Mouse (Mus musculus): ENCODE data around the gene Ptpn3. TPM values are rescaled to one million over a fixed set of nuclear protein-coding genes. Genes with fewer than 3 reads are reported as not detected.
"Not testable (repeated sequence)": the region's sequence is repeated elsewhere in the genome, so short reads cannot be mapped to it uniquely, and the experiment has no call there.

Gene Ptpn3
- polyA plus RNA-seq, 1 experiment, result 25.5 TPM

- Histone ChIP-seq H3K27ac (ENCODE audit: insufficient read depth, low read length) (no peak overlapping the region), H3K4me3 (ENCODE audit: insufficient read depth, low read length) (no peak overlapping the region), H3K4me1 (ENCODE audit: control insufficient read depth, insufficient read depth, low read length) (no peaks in the 10 kb centered on the region)
- TF ChIP-seq CTCF (IDR thresholded peaks at IDR 0.05; ENCODE audit: extremely low read depth, insufficient read depth, low read length) (no peak), POLR2A (IDR thresholded peaks at IDR 0.05; ENCODE audit: extremely low read depth, insufficient read depth, low read length) (no peak)
Measured at GRCm38 (mm10) chr4:57211706-57212105, 89.9 kb downstream of the Ptpn3 start.

- Histone ChIP-seq H3K4me1 (ENCODE audit: control insufficient read depth, insufficient read depth, low read length) (no peaks in the 10 kb centered on the region), H3K4me3 (ENCODE audit: insufficient read depth, low read length) (no peak overlapping the region), H3K27ac (ENCODE audit: insufficient read depth, low read length) (no peak overlapping the region)
- TF ChIP-seq POLR2A (IDR thresholded peaks at IDR 0.05; ENCODE audit: extremely low read depth, insufficient read depth, low read length), result no peak
- TF ChIP-seq CTCF (IDR thresholded peaks at IDR 0.05; ENCODE audit: extremely low read depth, insufficient read depth, low read length), result no peak
Measured at GRCm38 (mm10) chr4:57205908-57206307, 95.7 kb downstream of the Ptpn3 start.

GRCm38 (mm10) chr4:57204780-57205179, 96.9 kb downstream of the Ptpn3 start:
- Histone ChIP-seq H3K4me3 (ENCODE audit: insufficient read depth, low read length) (no peak overlapping the region), H3K4me1 (ENCODE audit: control insufficient read depth, insufficient read depth, low read length) (no peaks in the 10 kb centered on the region), H3K27ac (ENCODE audit: insufficient read depth, low read length) (no peak overlapping the region)
- TF ChIP-seq POLR2A (IDR thresholded peaks at IDR 0.05; ENCODE audit: extremely low read depth, insufficient read depth, low read length) (no peak), CTCF (IDR thresholded peaks at IDR 0.05; ENCODE audit: extremely low read depth, insufficient read depth, low read length) (no peak)

- no peak for TF ChIP-seq POLR2A (IDR thresholded peaks at IDR 0.05; ENCODE audit: extremely low read depth, insufficient read depth, low read length)
- no peak for TF ChIP-seq CTCF (IDR thresholded peaks at IDR 0.05; ENCODE audit: extremely low read depth, insufficient read depth, low read length)
- Histone ChIP-seq H3K4me1 (ENCODE audit: control insufficient read depth, insufficient read depth, low read length) (no peaks in the 10 kb centered on the region), H3K27ac (ENCODE audit: insufficient read depth, low read length) (no peak overlapping the region), H3K4me3 (ENCODE audit: insufficient read depth, low read length) (no peak overlapping the region)
Measured at GRCm38 (mm10) chr4:57202660-57203361, 98.8 kb downstream of the Ptpn3 start.

GRCm38 (mm10) chr4:57202132-57202531, 99.5 kb downstream of the Ptpn3 start:
- H3K4me1 ChIP-seq (ENCODE audit: control insufficient read depth, insufficient read depth, low read length), result no peaks in the 10 kb centered on the region
- TF ChIP-seq POLR2A (IDR thresholded peaks at IDR 0.05; ENCODE audit: extremely low read depth, insufficient read depth, low read length) (no peak), CTCF (IDR thresholded peaks at IDR 0.05; ENCODE audit: extremely low read depth, insufficient read depth, low read length) (no peak)
- H3K4me3 ChIP-seq (ENCODE audit: insufficient read depth, low read length), result no peak overlapping the region
- no peak overlapping the region for H3K27ac ChIP-seq (ENCODE audit: insufficient read depth, low read length)

- Histone ChIP-seq H3K4me1 (ENCODE audit: control insufficient read depth, insufficient read depth, low read length) (no peaks in the 10 kb centered on the region), H3K4me3 (ENCODE audit: insufficient read depth, low read length) (no peak overlapping the region)
- no peak for TF ChIP-seq CTCF (IDR thresholded peaks at IDR 0.05; ENCODE audit: extremely low read depth, insufficient read depth, low read length)
- TF ChIP-seq POLR2A (IDR thresholded peaks at IDR 0.05; ENCODE audit: extremely low read depth, insufficient read depth, low read length), result no peak
Measured at GRCm38 (mm10) chr4:57200661-57201060, 101.0 kb downstream of the Ptpn3 start.

GRCm38 (mm10) chr4:57198666-57199393, 102.8 kb downstream of the Ptpn3 start:
- H3K4me1 ChIP-seq (ENCODE audit: control insufficient read depth, insufficient read depth, low read length); H3K4me3 ChIP-seq (ENCODE audit: insufficient read depth, low read length); H3K27ac ChIP-seq (ENCODE audit: insufficient read depth, low read length): not testable (repeated sequence)

More at GRCm38 (mm10) chr4:57200661-57201060, 101.0 kb downstream of the Ptpn3 start:
- H3K27ac ChIP-seq (ENCODE audit: insufficient read depth, low read length), result no peak overlapping the region

- H3K27ac ChIP-seq (ENCODE audit: insufficient read depth, low read length), result no peak overlapping the region
Measured at GRCm38 (mm10) chr4:57191543-57192283, 109.9 kb downstream of the Ptpn3 start.

GRCm38 (mm10) chr4:57189881-57190280, 111.8 kb downstream of the Ptpn3 start:
- H3K4me3 ChIP-seq (ENCODE audit: insufficient read depth, low read length), result no peak overlapping the region
- H3K27ac ChIP-seq (ENCODE audit: insufficient read depth, low read length), result no peak overlapping the region
- no peak for TF ChIP-seq POLR2A (IDR thresholded peaks at IDR 0.05; ENCODE audit: extremely low read depth, insufficient read depth, low read length)
- no peak for TF ChIP-seq CTCF (IDR thresholded peaks at IDR 0.05; ENCODE audit: extremely low read depth, insufficient read depth, low read length)
- peaks cover 2% of the 10 kb centered on the region; the same call in 1 of the 2 replicates for H3K4me1 ChIP-seq (ENCODE audit: control insufficient read depth, insufficient read depth, low read length)

More at GRCm38 (mm10) chr4:57191543-57192283, 109.9 kb downstream of the Ptpn3 start:
- no peak overlapping the region for H3K4me3 ChIP-seq (ENCODE audit: insufficient read depth, low read length)
- TF ChIP-seq CTCF (IDR thresholded peaks at IDR 0.05; ENCODE audit: extremely low read depth, insufficient read depth, low read length) (no peak), POLR2A (IDR thresholded peaks at IDR 0.05; ENCODE audit: extremely low read depth, insufficient read depth, low read length) (no peak)
- H3K4me1 ChIP-seq (ENCODE audit: control insufficient read depth, insufficient read depth, low read length), result peaks cover 2% of the 10 kb centered on the region; the same call in 1 of the 2 replicates
